Mouse (Mus musculus) limb, embryonic 14.5 days (tissue): ENCODE measurements at regions not wholly inside any gene's neighbourhood (a gene's known extent, or its start where the extent isn't known, plus 50 kb on each side); places are given as distances from the start of the nearest gene placed in this dataset.

Source experiments
- ATAC-seq: fragments of 200-750 bp; cut with Nextera tagmentation; 2 replicates; pipeline ENCODE4 v1.8.0; 2017; ENCODE audit warnings: low read depth, moderate number of reproducible peaks, moderate TSS enrichment; ENCODE audit not compliant: low FRiP score
- DNase-seq: peaks from one replicate; pipeline ENCODE4 v3.0.0-alpha.2; 2015; ENCODE audit warnings: low spot score
- H3K27ac ChIP-seq: fragments of 300-500 bp; sonication (generic); replicated peaks from 2 replicates; pipeline ENCODE4 v1.5.1; 2014; ENCODE audit warnings: low read depth, mild to moderate bottlenecking, low read length, moderate library complexity, mixed read lengths
- H3K27me3 ChIP-seq: fragments of 300-500 bp; sonication (generic); 2 replicates; pipeline ENCODE4 v1.6.1; 2014; ENCODE audit warnings: low read length, mixed read lengths; ENCODE audit not compliant: control insufficient read depth, insufficient read depth
- H3K36me3 ChIP-seq: fragments of 300-500 bp; sonication (generic); 2 replicates; pipeline ENCODE4 v1.6.1; 2014; ENCODE audit warnings: mild to moderate bottlenecking, low read length, moderate library complexity, mixed read lengths; ENCODE audit not compliant: control insufficient read depth, insufficient read depth
- H3K4me1 ChIP-seq: fragments of 300-500 bp; sonication (generic); 2 replicates; pipeline ENCODE4 v1.6.1; 2014; ENCODE audit warnings: antibody characterized with exemption, low read length, mixed read lengths; ENCODE audit not compliant: control insufficient read depth, insufficient read depth
- H3K4me2 ChIP-seq: fragments of 300-500 bp; sonication (generic); replicated peaks from 2 replicates; pipeline ENCODE4 v1.6.1; 2014; ENCODE audit warnings: low read depth, mild to moderate bottlenecking, low read length, moderate library complexity; ENCODE audit not compliant: severe bottlenecking
- H3K4me3 ChIP-seq: fragments of 300-500 bp; sonication (generic); replicated peaks from 2 replicates; pipeline ENCODE4 v1.5.1; 2014; ENCODE audit warnings: low read length
- H3K9ac ChIP-seq: fragments of 300-500 bp; sonication (generic); 2 replicates; pipeline ENCODE4 v1.6.1; 2014; ENCODE audit warnings: mild to moderate bottlenecking, low read depth, low read length, moderate library complexity; ENCODE audit not compliant: severe bottlenecking
- H3K9me3 ChIP-seq: fragments of 300-500 bp; sonication (generic); 2 replicates; pipeline ENCODE4 v1.6.1; 2016; ENCODE audit warnings: low read length; ENCODE audit not compliant: control insufficient read depth
- POLR2A ChIP-seq: fragments of 200-500 bp; IDR thresholded peaks from 2 replicates; pipeline ENCODE4 v1.8.0; 2012; ENCODE audit warnings: inconsistent platforms, mild to moderate bottlenecking, moderate library complexity, borderline replicate concordance; ENCODE audit not compliant: insufficient read depth, insufficient read length; ENCODE audit errors: extremely low read depth
- WGBS: fragments of 180-500 bp; shearing (Covaris S2); extraction: QIAGEN DNeasy Blood & Tissue Kit; methylation state at CpG from one replicate; pipeline ENCODE4 v1.1.7; 2014; 5-methylcytosine and 5-hydroxymethylcytosine counted together

- WGBS = 17% methylated on average over 2 of the region's 2 CpGs
- ATAC-seq = no peak
- TF ChIP-seq POLR2A = no peak
Observed at GRCm38 (mm10) chr5:43390997-43391396, 124.3 kb upstream of the C1qtnf7 start.

GRCm38 (mm10) chr5:43391412-43392029 is 123.8 kb upstream of the C1qtnf7 start:
- DNase-seq (peak; percentile 65), ATAC-seq (peak; percentile 62; the same call in 1 of the 2 replicates)
- H3K9me3 ChIP-seq = no peaks in the 10 kb centered on the region
- no peak overlapping the region for H3K4me3 ChIP-seq
- TF ChIP-seq POLR2A = no peak
- no peak overlapping the region for H3K27ac ChIP-seq
- H3K9ac ChIP-seq = no peak overlapping the region
- 10% methylated on average over 3 of the region's 3 CpGs for WGBS
- H3K4me1 ChIP-seq = no peaks in the 10 kb centered on the region
- no peaks in the 10 kb centered on the region for H3K36me3 ChIP-seq
- no peak overlapping the region for H3K4me2 ChIP-seq
- no peaks in the 10 kb centered on the region for H3K27me3 ChIP-seq

More at GRCm38 (mm10) chr5:43390997-43391396, 124.3 kb upstream of the C1qtnf7 start:
- DNase-seq = no peak
- no peaks in the 10 kb centered on the region for H3K9me3 ChIP-seq
- H3K27ac ChIP-seq = no peak overlapping the region
- no peak overlapping the region for H3K9ac ChIP-seq
- H3K4me1 ChIP-seq = no peaks in the 10 kb centered on the region
- no peaks in the 10 kb centered on the region for H3K27me3 ChIP-seq
- no peak overlapping the region for H3K4me2 ChIP-seq
- H3K4me3 ChIP-seq = no peak overlapping the region
- H3K36me3 ChIP-seq = no peaks in the 10 kb centered on the region

GRCm38 (mm10) chr5:43392908-43393545 is 122.3 kb upstream of the C1qtnf7 start:
- no peak overlapping the region for H3K27ac ChIP-seq
- H3K36me3 ChIP-seq = no peaks in the 10 kb centered on the region
- H3K27me3 ChIP-seq = no peaks in the 10 kb centered on the region
- no peak for TF ChIP-seq POLR2A
- no peak for ATAC-seq
- H3K4me3 ChIP-seq = no peak overlapping the region
- H3K4me2 ChIP-seq = no peak overlapping the region
- no peaks in the 10 kb centered on the region for H3K9me3 ChIP-seq
- no peak overlapping the region for H3K9ac ChIP-seq
- no peaks in the 10 kb centered on the region for H3K4me1 ChIP-seq
- 82% methylated on average over 8 of the region's 8 CpGs for WGBS
- DNase-seq = no peak

DNA sequence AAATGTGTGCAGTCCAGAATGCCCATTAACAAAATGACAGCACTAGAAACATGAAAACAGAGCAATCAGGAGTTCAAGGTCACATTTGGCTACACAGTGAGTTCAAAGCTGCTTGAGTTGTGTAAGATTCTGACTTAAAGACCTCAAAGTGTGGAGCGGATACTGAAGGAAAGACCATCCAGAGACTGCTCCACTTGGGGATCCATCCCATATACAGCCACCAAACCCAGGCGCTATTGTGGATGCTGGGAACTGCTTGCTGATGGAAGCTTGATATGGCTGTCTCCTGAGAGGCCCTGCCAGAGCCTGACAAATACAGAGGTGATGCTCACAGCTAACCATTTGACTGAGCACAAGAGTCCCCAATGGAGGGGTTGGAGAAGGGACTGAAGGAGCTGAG is 98.1 kb upstream of the C1qtnf7 start:
- Histone ChIP-seq H3K4me3 (no peak overlapping the region), H3K4me1 (no peaks in the 10 kb centered on the region), H3K27me3 (no peaks in the 10 kb centered on the region), H3K27ac (no peak overlapping the region), H3K4me2 (no peak overlapping the region), H3K9ac (no peak overlapping the region), H3K9me3 (no peaks in the 10 kb centered on the region), H3K36me3 (no peaks in the 10 kb centered on the region)
- no peak for DNase-seq
- ATAC-seq = no peak
- no peak for TF ChIP-seq POLR2A
- 88% methylated on average over 2 of the region's 2 CpGs for WGBS

DNA sequence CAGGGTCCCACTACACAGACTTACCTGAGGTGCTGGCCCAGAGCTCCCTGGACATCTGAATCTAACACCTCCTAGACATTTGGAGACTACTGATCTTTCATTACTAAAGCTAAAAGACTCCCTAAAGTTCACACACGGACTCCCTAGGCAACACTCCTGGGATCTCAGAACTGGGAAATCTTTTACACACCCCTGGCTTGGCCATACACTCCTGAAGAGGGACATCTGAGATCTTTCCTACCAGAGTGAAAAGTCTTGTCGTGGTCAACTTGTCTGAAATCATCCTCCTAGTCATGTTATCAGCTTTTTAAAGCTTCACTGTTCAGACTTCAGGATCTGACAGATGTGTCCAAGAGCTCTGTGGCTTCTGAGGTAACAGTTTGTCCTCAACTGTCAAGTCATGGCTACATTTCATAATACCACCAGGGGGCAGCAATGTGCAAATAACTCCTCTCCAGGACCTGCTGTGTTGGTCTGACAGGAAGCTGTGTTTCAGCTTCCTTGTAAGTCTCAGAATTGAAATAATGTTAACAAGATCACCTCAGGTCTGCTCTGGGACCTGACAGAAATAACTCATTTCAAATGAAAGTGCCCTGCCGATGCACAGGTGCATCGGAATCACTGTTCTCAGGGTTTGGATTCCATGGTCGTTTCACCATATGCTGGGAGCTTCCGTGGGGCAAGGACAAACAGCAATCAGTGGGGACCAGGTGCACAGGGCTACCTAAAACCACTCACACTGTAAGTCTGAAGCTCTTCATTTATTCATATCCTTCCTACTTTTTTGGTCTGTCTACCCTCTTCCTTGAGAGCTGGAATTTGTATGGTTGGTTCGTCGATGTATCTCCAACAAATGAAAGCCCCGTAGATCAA is 92.3 kb upstream of the C1qtnf7 start:
- no peak overlapping the region for H3K4me3 ChIP-seq
- H3K9me3 ChIP-seq = no peaks in the 10 kb centered on the region
- no peak for TF ChIP-seq POLR2A
- no peaks in the 10 kb centered on the region for H3K27me3 ChIP-seq
- DNase-seq (peak; percentile 89), ATAC-seq (peak; percentile 79; the same call in 1 of the 2 replicates)
- 67% methylated on average over 9 of the region's 9 CpGs for WGBS
- H3K27ac ChIP-seq = no peak overlapping the region
- H3K9ac ChIP-seq = no peak overlapping the region
- H3K4me2 ChIP-seq = no peak overlapping the region
- no peaks in the 10 kb centered on the region for H3K36me3 ChIP-seq
- H3K4me1 ChIP-seq = no peaks in the 10 kb centered on the region
